Mouse (Mus musculus) layer of hippocampus, postnatal 25 days (tissue): ENCODE data around the gene Top3a. TPM values are rescaled to one million over a fixed set of nuclear protein-coding genes. Genes with fewer than 3 reads are reported as not detected.

ENCODE experiments used
- DNase-seq, 2 experiments: peaks; one replicate each; pipeline ENCODE4 v3.0.0; 2022; ENCODE audit warnings: mixed read lengths in 2 of 2, low spot score in 1 of 2; ENCODE audit errors: extremely low spot score in 1 of 2
- microRNA-seq, 2 experiments: library from miRNA; unstranded; fragments of <30 nt; microRNA quantifications; one replicate each; pipeline ENCODE4 v1.2.0; 2021
- total RNA-seq, 2 experiments: library from RNA; stranded (reverse); gene quantifications; 2 replicates each; pipeline ENCODE4 v1.2.3; 2021

Top3a gene
- total RNA-seq, 2 experiments from 2014 or later, result 5.0 to 6.2 TPM

DNA sequence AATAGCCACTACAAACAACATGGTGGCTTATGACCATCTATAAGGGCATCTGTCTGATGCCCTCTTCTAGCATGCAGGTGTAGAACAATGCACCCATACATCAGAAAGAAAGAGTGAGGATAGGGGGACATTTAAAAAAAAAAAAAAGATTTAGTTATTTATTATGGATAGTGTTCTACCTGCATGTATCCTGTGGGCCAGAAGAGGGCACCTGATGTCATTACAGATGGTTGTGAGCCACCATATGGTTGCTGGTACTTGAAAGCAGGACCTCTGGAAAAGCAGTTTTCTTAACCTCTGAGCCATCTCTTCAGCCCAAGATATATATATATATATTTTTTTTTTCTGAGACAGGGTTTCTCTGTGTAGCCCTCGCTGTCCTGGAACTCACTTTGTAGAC is 81.0 kb downstream of the Top3a start:
- DNase-seq, result no peak

Small RNA genes within 50 kb of the gene (microRNA-seq; reads per million reads assigned to microRNA genes)
- 1.5 to 3.6 reads per million in 2 experiments for gene Mir5100

Other genes starting within 250 kb of the Top3a start
- 10 to 100 TPM; 49.7 to 54.1 TPM for gene Alkbh5, start 241.0 kb downstream of the Top3a start, total RNA-seq
- 10 to 100 TPM; 51.7 to 53.8 TPM for gene Llgl1, start 77.6 kb downstream of the Top3a start, total RNA-seq
- gene Flii, start 50.1 kb downstream of the Top3a start, total RNA-seq, result 10 to 100 TPM; 56.8 to 59.6 TPM
- gene Mief2, start 49.0 kb downstream of the Top3a start, total RNA-seq, result 10 to 100 TPM; 22.8 to 26.1 TPM
- 10 to 100 TPM; 29.1 to 30.6 TPM for gene Smcr8, start 159 bp upstream of the Top3a start, total RNA-seq
- 1 to 10 TPM; 4.9 to 7.4 TPM for gene Shmt1, start 34.4 kb upstream of the Top3a start, total RNA-seq
- 10 to 100 TPM; 27.6 to 31.5 TPM for gene Dhrs7b, start 53.3 kb upstream of the Top3a start, total RNA-seq
- 10 to 100 TPM; 24.9 to 29.7 TPM for gene Tmem11, start 101.9 kb upstream of the Top3a start, total RNA-seq
- gene Natd1, start 137.4 kb upstream of the Top3a start, total RNA-seq, result 10 to 100 TPM; 12.7 to 12.9 TPM
- 10 to 100 TPM; 12.4 to 13.4 TPM for gene Map2k3, start 154.7 kb upstream of the Top3a start, total RNA-seq
- 1 to 10 TPM; 6.4 to 7.0 TPM for gene Kcnj12, start 245.2 kb upstream of the Top3a start, total RNA-seq